Mouse (Mus musculus): ENCODE measurements around the gene Gm6583.
"Not testable (repeated sequence)": the region's sequence is repeated elsewhere in the genome, so short reads cannot be mapped to it uniquely, and the experiment has no call there.

The Gm6583 gene

DNA sequence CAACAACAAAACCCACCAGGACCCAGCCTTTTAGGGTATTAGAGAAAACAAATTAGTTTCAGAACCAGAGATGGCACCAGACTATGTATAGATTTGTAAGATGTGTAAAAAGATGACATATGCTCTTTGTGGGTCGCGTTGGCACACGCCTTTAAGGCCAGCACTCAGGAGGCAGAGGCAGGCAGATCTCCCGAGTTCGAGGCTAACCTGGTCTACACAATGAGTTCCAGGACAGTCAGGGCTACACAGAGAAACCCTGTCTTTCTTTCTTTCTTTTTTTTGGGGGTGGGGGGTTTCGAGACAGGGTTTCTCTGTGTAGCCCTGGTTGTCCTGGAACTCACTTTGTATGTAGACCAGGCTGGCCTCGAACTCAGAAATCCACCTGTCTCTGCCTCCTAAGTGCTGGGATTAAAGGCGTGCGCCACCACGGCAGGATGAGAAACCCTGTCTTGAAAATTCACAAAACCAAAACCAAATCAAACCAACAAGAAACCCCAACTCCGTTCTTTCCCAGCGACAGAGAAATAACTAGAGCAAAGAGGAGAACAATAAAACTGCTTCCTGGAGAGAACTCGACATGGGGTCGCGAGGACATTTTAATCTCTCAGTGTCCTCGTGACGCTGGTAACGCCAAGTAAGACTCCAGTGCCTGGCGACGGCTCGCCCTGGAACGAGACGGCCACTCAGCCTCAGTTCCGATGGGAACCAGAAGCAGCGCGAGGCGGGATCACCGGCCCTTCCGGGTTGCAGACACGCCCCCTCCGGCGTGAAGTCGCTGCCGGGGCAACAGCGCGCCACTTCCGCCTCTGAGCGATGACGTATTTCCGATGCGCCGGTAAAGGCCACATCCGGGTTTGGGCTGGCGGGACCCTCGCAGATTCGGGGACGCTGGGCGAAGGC lies 30.0 kb downstream of the Gm6583 start, which contains the start of gene Tfip11:
Gene Tfip11, plus strand, starts transcription at position 813 of the 900 bp plus-strand sequence.
- peak; percentile 93 to 97 for DNase-seq (ENCODE audit: low spot score in 2 of 2)

- no peak for DNase-seq (ENCODE audit: low spot score in 2 of 2)
Observed at GRCm38 (mm10) chr5:112324637-112325545, 30.9 kb downstream of the Gm6583 start.

GRCm38 (mm10) chr5:112323246-112323645 lies 32.6 kb downstream of the Gm6583 start:
- no peak for DNase-seq (ENCODE audit: low spot score in 2 of 2)

- DNase-seq (ENCODE audit: low spot score in 2 of 2) = no peak
Observed at GRCm38 (mm10) chr5:112321376-112321775, 34.5 kb downstream of the Gm6583 start.

GRCm38 (mm10) chr5:112320936-112321335 lies 34.9 kb downstream of the Gm6583 start:
- DNase-seq (ENCODE audit: low spot score in 2 of 2) = no peak

GRCm38 (mm10) chr5:112320379-112320778 lies 35.5 kb downstream of the Gm6583 start:
- DNase-seq (ENCODE audit: low spot score in 2 of 2) = no peak

DNA sequence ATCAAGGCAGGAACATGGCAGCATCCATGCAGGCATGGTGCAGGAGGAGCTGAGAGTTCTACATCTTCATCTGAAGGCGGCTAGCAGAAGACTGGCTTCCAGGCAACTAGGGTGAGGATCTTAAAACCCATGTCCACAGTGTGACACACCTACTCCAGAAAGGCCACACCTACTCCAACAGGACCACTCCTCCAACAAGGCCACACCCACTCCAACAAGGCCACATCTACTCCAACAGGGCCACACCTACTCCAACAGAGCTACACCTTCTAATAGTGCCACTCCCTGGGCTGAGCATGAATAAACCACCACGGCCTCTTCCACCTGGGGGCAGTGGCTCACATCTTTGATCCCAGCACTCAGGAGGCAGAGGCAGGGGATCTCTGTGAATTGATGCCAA lies 36.5 kb downstream of the Gm6583 start:
- not testable (repeated sequence) for DNase-seq (ENCODE audit: low spot score in 2 of 2)

- no peak for DNase-seq (ENCODE audit: low spot score in 2 of 2)
Observed at GRCm38 (mm10) chr5:112317328-112317727, 38.5 kb downstream of the Gm6583 start.

DNA sequence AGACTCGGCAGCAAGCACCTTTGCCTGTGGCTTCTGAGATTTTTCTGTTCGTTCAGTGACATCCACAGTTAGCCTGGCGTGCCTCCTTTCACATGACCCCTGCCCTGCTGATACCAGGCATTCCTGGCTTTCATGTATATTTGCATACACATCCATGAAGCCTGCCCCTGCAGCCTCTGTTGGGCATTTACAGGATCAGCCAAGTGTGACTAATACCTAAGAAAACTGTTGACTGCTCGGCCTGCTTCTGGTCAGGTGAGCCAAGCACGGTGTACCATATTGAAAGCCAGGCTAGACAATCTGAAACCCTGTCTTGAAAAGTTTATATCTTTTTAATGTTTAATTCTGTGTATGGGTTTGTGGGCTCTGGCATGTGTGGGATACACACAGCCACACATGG lies 39.4 kb downstream of the Gm6583 start:
- no peak for DNase-seq (ENCODE audit: low spot score in 2 of 2)

GRCm38 (mm10) chr5:112313222-112313885 lies 42.5 kb downstream of the Gm6583 start:
- no peak for DNase-seq (ENCODE audit: low spot score in 2 of 2)

- no peak for DNase-seq (ENCODE audit: low spot score in 2 of 2)
Observed at GRCm38 (mm10) chr5:112305842-112306241, 50.0 kb downstream of the Gm6583 start.
